Mouse (Mus musculus) embryo, embryonic 10.5 days (tissue): Measurements from ENCODE around the gene Gm17359.
A peak's percentile ranks its signal among the peaks of the same experiment; 100 is the strongest.

ENCODE experiments used
- DNase-seq: peaks from one replicate; pipeline ENCODE4 v3.0.0-alpha.2; 2015; ENCODE audit warnings: low spot score

The Gm17359 gene

GRCm38 (mm10) chr3:79349311-79349710 lies 12.8 kb downstream of the Gm17359 start:
- no peak for DNase-seq

DNA sequence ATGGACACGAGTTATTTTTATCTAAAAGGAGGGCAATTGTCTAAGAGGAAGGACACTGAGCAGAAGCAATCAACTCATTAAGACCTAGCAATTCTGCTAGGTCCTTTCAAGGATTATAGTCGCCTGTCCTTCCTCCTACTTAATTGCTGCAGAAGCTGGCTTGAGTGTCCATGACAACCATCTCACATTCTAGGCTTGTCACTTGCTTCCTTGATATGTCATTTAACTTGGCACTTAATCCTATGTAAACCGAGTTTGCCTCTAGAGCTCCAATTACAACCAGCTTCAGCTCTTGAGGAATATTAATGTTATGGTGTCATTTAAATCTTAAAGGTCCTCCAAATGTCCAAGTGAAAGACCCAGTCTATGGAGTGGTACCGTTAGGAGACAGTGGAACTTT lies 22.3 kb downstream of the Gm17359 start:
- DNase-seq = no peak

- no peak for DNase-seq
These were observed 24.0 kb downstream of the Gm17359 start for GRCm38 (mm10) chr3:79360317-79361101.

DNA sequence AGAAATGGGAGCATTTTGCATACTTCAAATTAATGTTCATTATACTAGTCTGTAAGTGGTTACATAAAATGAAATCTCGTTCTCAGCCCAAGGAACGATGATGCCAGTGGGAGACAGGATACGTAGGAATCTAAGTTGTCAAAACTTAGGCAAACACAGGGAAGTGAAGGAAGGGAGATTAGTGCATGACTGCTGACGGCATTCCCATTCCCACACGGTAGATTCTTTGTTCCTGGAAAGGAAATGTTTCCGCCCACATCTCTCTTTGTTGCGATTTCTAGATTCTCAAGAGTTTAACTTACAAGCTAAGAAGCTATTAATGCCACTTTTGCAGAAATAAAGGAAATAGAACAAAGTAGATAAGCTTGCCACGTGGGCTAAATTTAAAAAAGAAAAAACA lies 29.6 kb downstream of the Gm17359 start:
- no peak for DNase-seq

GRCm38 (mm10) chr3:79368306-79368705 lies 31.8 kb downstream of the Gm17359 start:
- no peak for DNase-seq

DNA sequence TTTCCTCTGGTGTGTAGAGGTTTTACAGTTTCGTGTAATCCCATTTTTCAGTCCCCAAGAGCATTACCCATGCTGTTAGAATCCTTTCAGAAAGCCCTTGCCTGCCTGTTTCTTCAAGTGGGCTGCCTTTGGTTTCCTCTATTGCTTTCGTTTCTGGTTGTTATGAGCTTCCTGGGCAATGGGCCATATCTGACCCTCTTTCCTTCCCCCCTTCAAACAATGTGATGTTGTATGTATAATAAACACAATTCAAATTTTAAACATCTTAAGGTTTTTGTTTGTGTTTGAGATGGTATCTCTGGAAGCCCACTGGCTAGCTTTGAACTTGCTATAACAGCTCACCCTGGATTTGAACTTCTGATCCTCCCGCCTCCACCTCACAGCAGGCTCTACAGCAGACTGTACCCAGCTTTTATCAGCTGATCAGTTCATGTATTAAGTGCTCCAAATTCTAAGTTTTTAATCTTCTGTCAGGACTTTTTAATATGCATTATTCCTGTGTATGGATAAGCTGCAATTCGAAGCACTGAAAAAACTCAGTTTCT lies 34.0 kb downstream of the Gm17359 start:
- no peak for DNase-seq

- DNase-seq = no peak
These were observed 35.2 kb downstream of the Gm17359 start for GRCm38 (mm10) chr3:79371506-79372195.

- DNase-seq = no peak
These were observed 37.5 kb downstream of the Gm17359 start for GRCm38 (mm10) chr3:79373930-79374329.

DNA sequence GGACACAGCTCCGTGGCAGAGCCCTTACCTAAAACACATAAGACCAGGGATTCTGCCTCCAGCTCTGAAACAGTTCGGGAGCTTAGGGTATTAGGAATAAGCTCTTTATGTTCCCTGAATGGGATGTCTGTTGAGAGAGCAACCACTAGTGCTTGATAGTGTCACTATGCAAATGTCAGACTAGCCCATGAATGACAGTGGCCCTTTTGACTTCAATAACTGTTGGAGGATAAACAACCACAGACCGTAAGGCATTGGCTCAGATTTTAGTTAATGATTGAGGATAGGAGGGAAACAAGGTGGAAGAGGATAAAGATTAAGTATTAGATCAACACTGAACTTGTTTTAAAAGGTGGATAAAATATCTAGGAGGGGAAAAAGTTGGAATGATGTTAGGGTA lies 41.6 kb downstream of the Gm17359 start:
- DNase-seq = no peak

- no peak for DNase-seq
These were observed 42.9 kb downstream of the Gm17359 start for GRCm38 (mm10) chr3:79379255-79379836.

DNA sequence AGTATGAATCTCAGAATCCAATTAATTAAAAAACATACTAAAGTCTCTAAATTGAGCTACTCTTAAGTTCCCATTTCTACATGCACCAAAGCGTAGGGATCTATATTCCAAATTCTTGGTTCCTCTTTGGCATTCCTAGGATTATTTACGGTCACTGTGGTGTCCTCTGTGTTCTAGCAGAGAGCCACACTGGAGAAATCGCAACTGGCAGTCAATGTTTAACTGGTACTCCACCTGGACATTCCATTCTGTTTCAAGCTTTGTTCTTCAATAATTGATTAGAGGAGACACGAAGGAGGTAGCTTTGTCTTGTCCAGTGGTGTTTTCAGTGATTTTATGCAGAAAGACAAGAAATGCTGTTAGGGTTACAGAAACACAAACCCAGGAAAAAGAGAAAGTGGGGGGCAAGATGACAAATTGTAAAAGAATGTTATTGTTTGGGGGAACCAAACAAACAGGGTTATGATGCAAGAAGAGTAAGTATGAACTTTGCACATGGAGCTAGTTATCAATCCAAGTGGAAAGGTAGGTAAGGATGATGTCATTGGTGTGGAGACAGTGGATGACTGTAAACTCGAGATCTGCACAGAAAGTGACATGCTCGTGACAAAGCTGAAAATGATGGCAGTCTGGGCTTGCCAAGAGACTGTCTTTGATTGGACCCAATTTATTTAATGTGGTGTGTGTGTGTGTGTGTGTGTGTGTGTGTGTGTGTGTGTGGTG lies 43.6 kb downstream of the Gm17359 start:
- no peak for DNase-seq

DNA sequence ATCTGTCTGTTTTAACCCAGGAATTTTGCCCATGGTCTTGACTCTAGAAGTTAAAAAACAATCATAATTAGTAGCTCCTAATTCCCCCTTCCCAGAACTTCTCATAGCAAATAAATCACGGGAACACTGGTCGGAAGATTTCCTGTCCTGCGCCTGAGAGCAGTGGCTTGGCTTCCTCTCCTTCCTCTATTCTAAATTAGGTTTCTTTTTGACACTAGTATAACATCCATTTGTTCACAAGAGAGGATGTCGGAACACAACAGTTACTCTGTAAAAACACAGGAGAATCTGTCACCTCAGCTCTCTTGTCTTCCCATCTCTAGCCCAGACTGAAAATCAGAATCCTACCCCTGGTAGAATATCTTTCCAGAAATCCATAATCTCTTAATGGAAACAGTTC lies 44.9 kb downstream of the Gm17359 start:
- no peak for DNase-seq

GRCm38 (mm10) chr3:79385434-79386029 lies 49.1 kb downstream of the Gm17359 start:
- no peak for DNase-seq

- no peak for DNase-seq
These were observed 52.6 kb downstream of the Gm17359 start for GRCm38 (mm10) chr3:79389081-79389480.

DNA sequence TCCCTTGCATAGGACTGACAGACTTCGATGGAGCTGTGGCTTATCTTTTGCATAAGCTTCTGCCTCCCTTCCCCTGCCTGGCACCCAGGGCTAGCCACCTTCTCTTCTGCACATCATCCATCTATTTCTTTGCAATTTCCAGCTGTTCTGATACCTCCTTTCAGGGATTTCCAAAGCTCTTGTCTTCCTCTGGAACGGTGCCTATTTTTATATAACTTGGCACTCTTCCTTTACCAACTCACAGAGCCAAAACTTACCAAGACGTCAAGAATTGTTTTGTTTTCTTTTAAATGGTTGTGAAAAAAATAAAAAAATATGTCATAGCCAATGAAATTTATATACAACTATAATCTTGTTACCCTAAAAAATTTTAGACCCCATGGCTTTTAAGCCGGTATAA lies 64.1 kb downstream of the Gm17359 start:
- DNase-seq = no peak

DNA sequence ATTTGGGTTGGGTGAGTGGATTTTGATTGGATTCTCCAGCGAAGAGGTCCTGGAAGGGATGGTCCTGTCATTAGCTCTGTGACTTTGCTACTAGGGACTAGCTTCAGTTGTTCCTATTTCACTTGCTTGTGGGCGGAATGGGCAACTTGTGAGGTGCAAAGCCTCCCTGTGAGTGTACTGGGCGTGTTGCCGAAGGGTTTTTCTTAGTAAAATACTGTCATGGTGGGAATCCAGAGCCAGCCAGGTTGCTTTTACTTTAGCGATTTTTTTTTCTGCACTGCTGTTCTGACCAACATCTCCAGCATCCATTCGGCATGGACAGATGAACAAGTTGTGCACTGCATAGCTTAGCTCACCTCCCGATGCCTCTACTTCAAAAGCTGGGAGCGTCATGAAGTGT lies 65.6 kb downstream of the Gm17359 start:
- no peak for DNase-seq

DNA sequence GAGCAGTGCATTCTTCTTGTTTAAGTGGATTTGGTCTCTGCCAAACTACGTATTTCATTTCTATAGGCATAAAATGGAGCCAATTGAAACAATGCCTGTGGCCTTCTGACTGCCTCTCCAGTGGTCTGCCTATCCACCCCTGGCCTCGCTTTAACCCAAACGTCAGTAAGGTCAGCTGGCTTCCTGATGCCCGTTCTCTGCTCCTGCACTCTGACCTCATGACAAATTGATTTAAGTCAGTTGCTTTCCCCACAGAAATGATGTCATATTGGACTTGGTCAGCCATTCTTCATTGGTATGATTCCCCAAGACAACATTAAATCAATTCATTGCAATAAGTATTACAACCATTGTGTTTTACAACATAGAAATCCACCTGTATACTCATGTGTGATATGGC lies 72.1 kb downstream of the Gm17359 start:
- DNase-seq = peak; percentile 78

DNA sequence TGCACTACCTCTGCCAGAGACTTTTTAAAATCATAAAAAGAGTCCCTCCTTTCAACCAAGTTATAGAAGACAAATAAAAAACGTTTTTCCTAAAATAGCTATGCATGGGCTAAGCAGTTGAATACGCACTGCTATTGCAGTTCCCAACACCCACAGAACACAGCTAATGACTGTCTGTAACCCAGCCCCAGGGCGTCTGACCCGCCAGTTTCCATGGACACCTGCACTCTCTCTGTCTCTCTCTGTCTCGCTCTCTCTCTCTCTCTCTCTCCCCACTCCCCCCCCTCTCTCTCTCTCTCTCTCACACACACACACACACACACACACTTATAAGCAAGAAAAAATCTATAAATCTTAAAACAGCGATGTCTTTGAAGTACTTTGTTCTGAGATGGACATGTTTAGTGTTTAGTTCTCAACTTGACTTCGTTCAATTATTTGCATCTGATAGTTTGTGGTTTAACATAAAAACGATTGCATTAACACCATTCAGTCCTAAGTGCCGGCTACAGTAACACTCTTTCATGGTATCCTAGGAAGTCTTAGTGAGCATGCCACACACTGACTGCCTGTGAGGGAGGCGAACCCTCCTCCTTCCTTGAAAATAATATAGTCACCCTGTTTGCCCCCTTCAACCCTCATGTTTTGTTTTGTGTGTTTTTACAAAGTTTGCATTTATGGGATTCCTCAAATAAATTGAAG lies 73.6 kb downstream of the Gm17359 start:
- peak; percentile 71 for DNase-seq

GRCm38 (mm10) chr3:79410629-79410995 lies 74.2 kb downstream of the Gm17359 start:
- peak; percentile 72 for DNase-seq

DNA sequence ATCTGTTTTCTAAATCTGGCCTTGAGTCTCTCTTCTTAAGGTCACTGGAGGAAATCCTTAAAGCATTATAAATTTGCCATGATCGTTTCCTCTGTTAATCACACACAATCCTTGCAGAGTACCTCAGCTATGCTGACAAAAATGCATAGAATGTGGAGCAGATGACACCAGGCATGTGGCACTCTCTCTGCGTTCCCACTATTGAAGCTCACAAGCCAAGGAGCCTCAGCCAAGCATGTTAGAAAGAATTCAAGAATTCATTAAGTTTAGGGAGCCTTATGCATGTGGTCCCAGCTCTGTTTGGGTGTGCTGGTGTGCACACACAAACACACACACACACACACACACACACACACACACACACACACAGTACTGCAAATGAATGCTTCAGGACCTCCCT lies 75.2 kb downstream of the Gm17359 start:
- peak; percentile 27 for DNase-seq

DNA sequence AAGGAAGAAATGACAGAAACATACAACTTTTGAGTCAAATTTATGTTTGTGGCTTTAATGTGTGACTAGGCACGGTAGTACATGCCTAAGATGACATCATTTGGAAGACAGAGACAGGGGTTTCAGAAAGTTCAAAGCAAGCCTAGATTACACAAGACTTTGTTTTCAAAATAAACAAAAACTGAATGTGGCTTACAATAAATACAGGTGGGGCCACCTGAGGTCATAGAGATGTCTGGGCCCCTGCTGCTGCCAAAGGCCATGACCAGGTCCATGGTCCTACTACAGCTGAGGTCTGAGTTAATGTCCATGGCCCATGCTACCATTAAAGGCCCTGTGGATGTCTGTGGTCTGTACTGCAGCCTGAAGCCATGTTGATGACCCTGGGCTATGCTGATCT lies 77.0 kb downstream of the Gm17359 start:
- DNase-seq = no peak
